Mouse (Mus musculus) liver, adult 2 months (tissue): ENCODE data around the gene Doxl2.

Experiments
- CTCF ChIP-seq: fragments of 200-500 bp; IDR thresholded peaks from 2 replicates; pipeline ENCODE4 v1.5.1; 2011; ENCODE audit warnings: low read depth, low read length, control low read depth
- POLR2A ChIP-seq: fragments of 200-500 bp; IDR thresholded peaks from 2 replicates; pipeline ENCODE4 v1.6.1; 2011; ENCODE audit warnings: low read length, control low read depth; ENCODE audit not compliant: insufficient read depth; ENCODE audit errors: extremely low read depth

DNA sequence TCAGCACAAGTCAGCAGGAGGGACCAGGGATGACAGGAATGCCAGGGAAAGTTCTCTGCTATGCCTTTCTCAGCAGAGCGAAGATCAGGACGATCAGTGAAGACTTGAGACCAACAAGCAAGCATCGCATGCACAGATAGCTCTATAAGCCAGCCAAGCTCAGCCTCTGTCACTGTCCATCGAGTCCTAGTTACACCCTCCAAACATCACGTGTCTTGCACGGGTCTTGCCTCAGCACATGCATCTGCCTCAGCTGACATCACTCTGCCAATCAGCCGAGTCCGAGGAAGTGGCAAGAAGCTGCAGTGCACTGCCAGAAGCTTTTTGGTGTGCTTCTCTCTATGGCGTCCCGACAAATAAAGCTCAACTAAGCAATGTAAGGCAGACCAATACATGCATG is 48.6 kb downstream of the Doxl2 start:
- TF ChIP-seq POLR2A (no peak), CTCF (no peak)
